Mouse (Mus musculus): ENCODE results near the gene Tpcn2. TPM values are rescaled to one million over a fixed set of nuclear protein-coding genes. Genes with fewer than 3 reads are reported as not detected.

Tpcn2 gene
- polyA plus RNA-seq, 1 experiment from 2014 or later: 5.9 TPM

DNA sequence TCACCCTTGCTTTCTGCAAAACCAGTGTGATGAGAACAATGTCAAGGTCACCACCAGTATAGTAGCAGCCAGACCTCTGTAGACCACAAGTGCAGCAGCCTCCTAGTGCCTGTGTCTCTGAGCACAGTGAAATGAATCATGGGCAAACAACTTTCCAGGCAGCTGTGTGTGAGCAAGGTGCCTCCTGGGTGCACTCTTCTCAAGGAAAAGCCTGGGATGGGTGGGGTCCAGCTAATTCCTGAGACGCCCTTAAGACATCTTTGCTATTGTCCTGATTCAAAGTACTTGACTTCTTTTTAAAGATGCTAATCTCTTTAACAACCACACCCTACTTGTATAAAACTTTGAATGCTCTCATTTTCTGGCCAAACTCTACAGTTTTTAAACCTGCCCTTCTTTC is 144.7 kb downstream of the Tpcn2 start:
- Histone ChIP-seq H3K27ac (replicated peaks) (no peak overlapping the region), H3K4me3 (no peak overlapping the region), H3K4me2 (replicated peaks) (no peak overlapping the region), H3K9me3 (peaks cover 10% of the 10 kb centered on the region; the same call in 1 of the 2 replicates), H3K4me1 (peaks cover 8% of the 10 kb centered on the region; the same call in 1 of the 2 replicates), H3K36me3 (no peaks in the 10 kb centered on the region), H3K27me3 (no peaks in the 10 kb centered on the region), H3K9ac (replicated peaks) (no peak overlapping the region)
- 76% methylated on average over 1 of the region's 1 CpGs for WGBS
- no peak for ATAC-seq (ENCODE audit: low FRiP score, low read depth)

- Histone ChIP-seq H3K4me1 (peaks cover 8% of the 10 kb centered on the region; the same call in 1 of the 2 replicates), H3K4me2 (replicated peaks) (no peak overlapping the region), H3K27me3 (no peaks in the 10 kb centered on the region), H3K27ac (replicated peaks) (no peak overlapping the region), H3K9me3 (peaks cover 10% of the 10 kb centered on the region; the same call in 1 of the 2 replicates), H3K9ac (replicated peaks) (no peak overlapping the region), H3K36me3 (no peaks in the 10 kb centered on the region), H3K4me3 (no peak overlapping the region)
- no peak for ATAC-seq (ENCODE audit: low FRiP score, low read depth)
- WGBS: 97% methylated on average over 1 of the region's 1 CpGs
Observed at GRCm38 (mm10) chr7:145137871-145138270, 145.9 kb downstream of the Tpcn2 start.

GRCm38 (mm10) chr7:145136831-145137230 is 147.0 kb downstream of the Tpcn2 start:
- no peak for ATAC-seq (ENCODE audit: low FRiP score, low read depth)
- Histone ChIP-seq H3K4me1 (peaks cover 8% of the 10 kb centered on the region; the same call in 1 of the 2 replicates), H3K36me3 (no peaks in the 10 kb centered on the region), H3K4me3 (no peak overlapping the region), H3K4me2 (replicated peaks) (no peak overlapping the region), H3K9ac (replicated peaks) (no peak overlapping the region), H3K9me3 (peaks cover 10% of the 10 kb centered on the region; the same call in 1 of the 2 replicates), H3K27ac (replicated peaks) (no peak overlapping the region), H3K27me3 (no peaks in the 10 kb centered on the region)
- WGBS: 92% methylated on average over 4 of the region's 4 CpGs

Other genes starting within 250 kb of the Tpcn2 start
- 0.20 TPM in 1 of 2 replicates, not detected in the other for gene 1810010D01Rik, start 75.9 kb downstream of the Tpcn2 start, polyA plus RNA-seq (2016; fragmentation: Nextera tagmentation; extraction: Ambion mirVana)
- gene Mrgprf, start 16.8 kb upstream of the Tpcn2 start, polyA plus RNA-seq (2016; fragmentation: Nextera tagmentation; extraction: Ambion mirVana): 1.2 and 1.8 TPM in 2 replicates
- gene Mrgprd, start 30.8 kb upstream of the Tpcn2 start, polyA plus RNA-seq (2016; fragmentation: Nextera tagmentation; extraction: Ambion mirVana): not detected in 2 replicates